Mouse (Mus musculus) hindbrain, postnatal 0 days (tissue): ENCODE results near the gene Ints14. TPM values are rescaled to one million over a fixed set of nuclear protein-coding genes. Genes with fewer than 3 reads are reported as not detected.

Experiments used
- ATAC-seq: fragments of 200-750 bp; cut with Nextera tagmentation; 2 replicates; pipeline ENCODE4 v1.8.0; 2017; ENCODE audit warnings: mild to moderate bottlenecking, moderate TSS enrichment, moderate library complexity
- DNase-seq: peaks from one replicate; pipeline ENCODE4 v3.0.0-alpha.2; 2015; ENCODE audit warnings: low spot score
- H3K27ac ChIP-seq: fragments of 300-500 bp; sonication (generic); 2 replicates; pipeline ENCODE4 v1.5.1; 2014; ENCODE audit warnings: mild to moderate bottlenecking
- H3K27me3 ChIP-seq: fragments of 300-500 bp; sonication (generic); 2 replicates; pipeline ENCODE4 v1.6.1; 2014; ENCODE audit warnings: low read length, mixed read lengths; ENCODE audit not compliant: insufficient read depth
- H3K36me3 ChIP-seq: fragments of 300-500 bp; sonication (generic); 2 replicates; pipeline ENCODE4 v1.6.1; 2014; ENCODE audit warnings: low read length, mixed read lengths; ENCODE audit not compliant: insufficient read depth
- H3K4me1 ChIP-seq: fragments of 300-500 bp; sonication (generic); 2 replicates; pipeline ENCODE4 v1.6.1; 2014; ENCODE audit warnings: antibody characterized with exemption, low read length, mixed read lengths; ENCODE audit not compliant: insufficient read depth
- H3K4me2 ChIP-seq: fragments of 300-500 bp; sonication (generic); 2 replicates; pipeline ENCODE4 v1.6.1; 2014; ENCODE audit warnings: low read depth, mild to moderate bottlenecking, low read length, moderate library complexity, mixed read lengths
- H3K4me3 ChIP-seq: fragments of 300-500 bp; sonication (generic); 2 replicates; pipeline ENCODE4 v1.5.1; 2014; ENCODE audit warnings: low read length
- H3K9ac ChIP-seq: fragments of 300-500 bp; sonication (generic); replicated peaks from 2 replicates; pipeline ENCODE4 v1.6.1; 2014; ENCODE audit warnings: mild to moderate bottlenecking, low read length, moderate library complexity, mixed read lengths
- H3K9me3 ChIP-seq: fragments of 300-500 bp; sonication (generic); 2 replicates; pipeline ENCODE4 v1.6.1; 2016; ENCODE audit warnings: low read length, mixed read lengths
- CTCF ChIP-seq: IDR thresholded peaks from 2 replicates; pipeline ENCODE4 v1.5.1; 2016; ENCODE audit warnings: antibody characterized with exemption, control low read depth, low read depth
- WGBS: fragments of 180-500 bp; shearing (Covaris S2); extraction: QIAGEN DNeasy Blood & Tissue Kit; methylation state at CpG from one replicate; pipeline ENCODE4 v1.1.7; 2014; 5-methylcytosine and 5-hydroxymethylcytosine counted together
- polyA plus RNA-seq: library from polyadenylated mRNA; unstranded; fragments of >200 nt; fragmentation: Nextera tagmentation; extraction: Ambion mirVana; gene quantifications from 2 replicates; pipeline ENCODE4 v1.2.1, GENCODE M21; 2015
- total RNA-seq: library from RNA; depleted of rRNA; stranded (reverse); fragments of >200 nt; gene quantifications from 2 replicates; pipeline ENCODE4 v1.2.3, GENCODE M21; 2014

Ints14 gene
- total and polyA plus RNA-seq, 2 experiments from 2014 or later, result 28.8 to 30.4 TPM

DNA sequence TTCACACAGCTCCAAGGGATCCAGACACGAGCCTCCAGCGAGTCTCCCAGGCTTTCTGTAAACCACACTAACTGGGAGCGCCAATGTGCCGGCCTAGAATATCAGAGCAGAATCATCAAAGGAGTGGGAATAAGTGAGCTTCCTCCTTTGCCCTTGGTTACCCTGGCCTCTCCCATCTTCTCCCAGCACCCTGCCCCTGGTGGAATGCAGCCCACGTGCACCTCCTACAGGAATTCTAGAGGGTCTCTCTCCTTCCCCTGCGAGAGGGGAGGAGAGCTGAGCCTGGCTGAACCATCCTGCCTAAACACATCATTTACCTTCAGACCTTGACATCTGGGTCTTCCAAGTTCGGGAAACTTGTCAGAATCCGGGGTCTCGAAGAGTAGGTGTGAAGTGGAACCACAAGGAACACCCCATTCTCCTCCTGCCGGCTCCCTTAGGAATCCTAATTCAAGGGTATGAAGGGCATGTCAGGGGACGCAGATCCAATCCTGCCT lies 9.5 kb upstream of the Ints14 start, which contains the start of gene Slc24a1:
Gene Slc24a1, minus strand, starts transcription at position 447 of the 497 bp plus-strand sequence.
- DNase-seq (no peak), ATAC-seq (no peak)
- Histone ChIP-seq H3K4me2 (no peak within 1 kb of the TSS), H3K4me1 (no peaks in the 10 kb centered on the region), H3K4me3 (no peak within 1 kb of the TSS), H3K9me3 (no peaks in the 10 kb centered on the region), H3K36me3 (no peaks in the 10 kb centered on the region), H3K9ac (no peak within 1 kb of the TSS), H3K27me3 (no peaks in the 10 kb centered on the region), H3K27ac (no peak within 1 kb of the TSS)
- 43% methylated on average over 11 of the region's 11 CpGs for WGBS
- no peak for TF ChIP-seq CTCF

DNA sequence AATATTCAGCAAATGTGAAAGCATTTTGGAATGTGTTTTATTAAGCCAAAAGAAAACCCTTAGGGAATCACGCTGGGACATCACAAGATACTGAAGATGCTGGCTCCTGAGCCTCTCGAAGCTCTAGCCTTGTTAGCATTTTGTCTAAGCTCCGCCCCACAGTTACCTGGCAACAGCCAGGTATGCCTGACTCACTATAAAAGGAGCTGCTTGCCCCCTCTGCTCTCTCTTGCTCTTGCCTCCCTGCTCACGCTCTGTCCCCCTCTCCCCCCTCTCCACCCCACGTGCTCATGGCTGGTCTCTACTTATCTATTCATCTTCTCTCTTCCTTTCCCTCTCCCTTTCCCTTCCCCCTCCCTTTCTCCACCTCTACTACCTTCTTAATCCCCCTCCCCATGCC lies 8.7 kb upstream of the Ints14 start:
- DNase-seq (no peak), ATAC-seq (peak; percentile 32; the same call in 1 of the 2 replicates)
- WGBS, result 12% methylated on average over 5 of the region's 5 CpGs
- Histone ChIP-seq H3K27ac (no peak overlapping the region), H3K9ac (no peak overlapping the region), H3K4me2 (no peak overlapping the region), H3K4me3 (no peak overlapping the region), H3K36me3 (no peaks in the 10 kb centered on the region), H3K4me1 (no peaks in the 10 kb centered on the region), H3K9me3 (no peaks in the 10 kb centered on the region), H3K27me3 (no peaks in the 10 kb centered on the region)
- TF ChIP-seq CTCF, result no peak

DNA sequence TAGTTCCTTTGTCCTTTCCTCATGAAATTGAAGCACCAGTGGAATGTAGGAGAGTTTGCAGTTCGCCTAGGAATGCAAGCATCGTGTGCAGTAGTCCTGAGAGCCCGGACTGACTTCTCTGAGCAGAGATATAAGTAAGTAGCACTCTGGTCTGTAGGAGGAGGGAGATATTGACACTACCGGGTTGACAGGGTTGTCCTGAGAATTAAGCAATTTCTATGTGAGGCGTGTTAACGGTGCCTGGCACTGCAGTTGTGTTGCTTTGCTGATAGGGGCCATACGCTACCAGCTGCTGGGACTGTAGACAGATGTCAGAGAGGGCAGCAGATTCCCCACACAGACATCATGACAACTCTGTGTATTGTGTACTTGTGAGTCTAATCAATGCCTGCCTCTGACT lies 7.5 kb upstream of the Ints14 start:
- ATAC-seq (no peak), DNase-seq (no peak)
- Histone ChIP-seq H3K4me1 (no peaks in the 10 kb centered on the region), H3K27ac (no peak overlapping the region), H3K9me3 (no peaks in the 10 kb centered on the region), H3K27me3 (no peaks in the 10 kb centered on the region), H3K4me2 (no peak overlapping the region), H3K36me3 (no peaks in the 10 kb centered on the region), H3K9ac (no peak overlapping the region), H3K4me3 (no peak overlapping the region)
- WGBS, result 76% methylated on average over 7 of the region's 7 CpGs
- TF ChIP-seq CTCF, result no peak

DNA sequence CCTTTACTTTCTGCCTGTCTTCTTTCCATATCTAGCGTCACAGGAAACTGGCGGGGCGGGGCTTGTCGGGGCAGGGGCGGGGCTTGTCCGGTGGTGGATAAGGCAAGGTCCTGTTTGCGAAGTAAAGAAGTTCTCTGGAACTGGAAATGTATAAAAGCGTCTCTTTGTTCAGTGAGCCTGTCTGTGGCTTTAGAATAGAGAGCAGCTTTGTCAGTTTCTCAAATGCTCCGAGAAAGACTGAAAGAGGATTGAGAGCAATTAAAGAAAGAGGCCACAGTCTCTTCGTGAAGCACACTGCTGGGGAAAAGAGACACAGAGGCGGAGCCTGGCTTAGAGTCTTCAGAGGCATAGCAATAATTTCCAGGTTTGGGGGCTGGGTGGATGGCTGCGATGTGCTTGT lies 4.4 kb upstream of the Ints14 start:
- no peak overlapping the region for H3K9ac ChIP-seq
- no peak overlapping the region for H3K4me3 ChIP-seq
- H3K36me3 ChIP-seq, result no peaks in the 10 kb centered on the region
- H3K27me3 ChIP-seq, result no peaks in the 10 kb centered on the region
- H3K4me1 ChIP-seq, result 0 out of 2 replicates have a peak, but pooled peaks cover under 1% of the 10 kb centered on the region
- H3K27ac ChIP-seq, result peak overlapping the region; percentile 56; the same call in 1 of the 2 replicates
- WGBS, result 28% methylated on average over 12 of the region's 12 CpGs
- peak overlapping the region; percentile 36; the same call in 1 of the 2 replicates for H3K4me2 ChIP-seq
- ATAC-seq (peak; percentile 28; the same call in 1 of the 2 replicates), DNase-seq (peak; percentile 27)
- no peaks in the 10 kb centered on the region for H3K9me3 ChIP-seq
- no peak for TF ChIP-seq CTCF

DNA sequence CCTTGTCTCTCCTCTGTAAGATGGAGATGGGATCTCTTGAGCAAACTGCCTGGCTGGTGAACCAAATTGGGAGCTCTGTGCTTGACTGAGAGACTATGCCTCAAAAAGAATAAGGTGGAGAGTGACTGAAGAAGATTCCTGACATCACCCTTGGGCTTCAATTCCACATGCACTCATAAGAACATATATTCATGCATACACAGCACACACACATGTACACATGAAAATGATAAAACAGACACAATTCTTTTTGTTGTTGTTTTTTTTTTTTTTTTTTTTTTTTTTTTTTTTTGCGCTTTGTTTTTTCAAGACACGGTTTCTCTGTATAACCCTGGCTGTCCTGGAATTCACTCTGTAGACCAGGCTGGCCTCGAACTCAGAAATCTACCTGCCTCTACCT lies 3.4 kb upstream of the Ints14 start:
- 0 out of 2 replicates have a peak overlapping the region, but pooled peaks have one; percentile 56 for H3K27ac ChIP-seq
- H3K9me3 ChIP-seq, result no peaks in the 10 kb centered on the region
- no peak overlapping the region for H3K4me3 ChIP-seq
- peaks cover 6% of the 10 kb centered on the region; the same call in 1 of the 2 replicates for H3K4me1 ChIP-seq
- 93% methylated on average over 3 of the region's 3 CpGs for WGBS
- no peaks in the 10 kb centered on the region for H3K36me3 ChIP-seq
- ATAC-seq, result no peak
- H3K9ac ChIP-seq, result no peak overlapping the region
- DNase-seq, result no peak
- H3K27me3 ChIP-seq, result no peaks in the 10 kb centered on the region
- H3K4me2 ChIP-seq, result no peak overlapping the region
- TF ChIP-seq CTCF, result no peak

DNA sequence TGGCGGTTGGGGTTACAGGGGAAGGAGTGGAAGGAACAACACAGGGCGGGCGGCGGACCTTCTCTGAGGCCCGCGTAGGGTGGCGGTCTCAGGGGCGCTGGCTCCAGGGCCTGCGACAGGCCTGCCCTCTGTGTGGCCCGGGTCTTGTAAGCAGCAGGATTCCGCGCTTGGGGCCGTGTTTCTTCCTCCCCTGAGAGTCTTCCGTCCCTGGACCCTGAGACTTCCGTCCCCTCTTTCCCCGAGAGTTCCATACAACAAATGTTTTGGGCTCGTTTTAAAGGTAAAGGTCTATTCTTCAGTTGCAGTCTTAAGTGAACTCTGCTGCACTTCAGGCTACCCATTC lies 244 bp downstream of the Ints14 start:
- H3K9ac ChIP-seq, result peak overlapping the region; percentile 90
- 0% methylated on average over 12 of the region's 17 CpGs for WGBS
- H3K4me2 ChIP-seq, result peak overlapping the region; percentile 83
- DNase-seq (no peak), ATAC-seq (peak; percentile 87)
- H3K27ac ChIP-seq, result peak overlapping the region; percentile 89
- H3K4me3 ChIP-seq, result peak overlapping the region; percentile 75
- peaks cover 12% of the 10 kb centered on the region; the same call in 1 of the 2 replicates for H3K36me3 ChIP-seq
- H3K4me1 ChIP-seq, result peaks cover 6% of the 10 kb centered on the region; the same call in 1 of the 2 replicates
- no peaks in the 10 kb centered on the region for H3K27me3 ChIP-seq
- TF ChIP-seq CTCF, result no peak
- no peaks in the 10 kb centered on the region for H3K9me3 ChIP-seq

DNA sequence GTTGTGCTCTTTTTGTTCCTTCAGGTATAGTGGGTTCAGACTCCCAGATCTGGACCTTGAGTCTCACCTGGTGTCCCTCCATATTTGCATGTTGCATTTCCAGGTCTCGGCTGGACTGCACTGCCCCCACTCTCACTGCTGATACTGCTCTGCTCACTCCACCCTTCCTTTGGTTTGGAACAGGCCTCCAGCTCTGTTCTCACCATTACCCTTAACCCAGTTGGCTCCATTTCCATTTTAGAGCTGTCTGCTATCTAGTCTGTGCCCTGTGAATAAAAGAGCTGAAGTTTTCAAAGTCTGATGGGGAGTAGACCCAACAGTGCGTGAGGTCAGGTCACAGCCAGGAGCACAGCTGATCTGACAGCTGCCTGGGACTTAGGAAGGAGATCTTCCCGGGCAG lies 19.8 kb downstream of the Ints14 start:
- peaks cover 66% of the 10 kb centered on the region for H3K36me3 ChIP-seq
- ATAC-seq, result no peak
- no peaks in the 10 kb centered on the region for H3K27me3 ChIP-seq
- WGBS, result 67% methylated on average over 3 of the region's 3 CpGs
- no peak for TF ChIP-seq CTCF
- DNase-seq, result no peak
- no peak overlapping the region for H3K9ac ChIP-seq
- H3K9me3 ChIP-seq, result no peaks in the 10 kb centered on the region
- no peak overlapping the region for H3K4me2 ChIP-seq
- H3K27ac ChIP-seq, result no peak overlapping the region
- no peak overlapping the region for H3K4me3 ChIP-seq
- H3K4me1 ChIP-seq, result no peaks in the 10 kb centered on the region
